Comparison of ENCODE assay signal across 8 mouse cellular contexts in genomic region chr11:102230006-102230741, GRCm38 (mm10). TPM values are rescaled to one million over a fixed set of nuclear protein-coding genes. Genes with fewer than 3 reads are reported as not detected.
DNase-seq lines count a peak whose midpoint lies in the region; ATAC-seq and TF ChIP-seq lines count a peak whose summit lies in the region.

Gene Hdac5 (minus strand): TSS chr11:102230166.

- TF ChIP-seq CTCF in kidney, postnatal 0 days (IDR thresholded peaks at IDR 0.05; ENCODE audit: low read depth) = peak; percentile 16; the same call in 1 of the 2 replicates

- H3K4me2 ChIP-seq in heart, embryonic 12.5 days = peak within 1 kb of the TSS; percentile 72
- peak within 1 kb of the TSS; percentile 88 for H3K4me2 ChIP-seq in kidney, postnatal 0 days (ENCODE audit: low read length)
- peak within 1 kb of the TSS; percentile 95 for H3K4me2 ChIP-seq in liver, embryonic 11.5 days
- peak within 1 kb of the TSS; percentile 88 for H3K4me2 ChIP-seq in stomach, embryonic 14.5 days (replicated peaks; ENCODE audit: low read depth, low read length)

- H3K4me1 ChIP-seq in heart, embryonic 12.5 days (replicated peaks) = peaks cover 41% of the 10 kb centered on the region
- H3K4me1 ChIP-seq in kidney, postnatal 0 days (replicated peaks; ENCODE audit: insufficient read depth, low read length) = peaks cover 13% of the 10 kb centered on the region; the same call in 1 of the 2 replicates
- peaks cover 28% of the 10 kb centered on the region for H3K4me1 ChIP-seq in liver, embryonic 11.5 days (replicated peaks; ENCODE audit: control insufficient read depth, insufficient read depth, low read length)
- peaks cover 38% of the 10 kb centered on the region for H3K4me1 ChIP-seq in stomach, embryonic 14.5 days (ENCODE audit: control insufficient read depth, insufficient read depth, low read length)

- no peaks in the 10 kb centered on the region for H3K27me3 ChIP-seq in heart, embryonic 12.5 days (replicated peaks)
- H3K27me3 ChIP-seq in kidney, postnatal 0 days (ENCODE audit: insufficient read depth, low read length) = no peaks in the 10 kb centered on the region
- peaks cover 12% of the 10 kb centered on the region; the same call in 1 of the 2 replicates for H3K27me3 ChIP-seq in liver, embryonic 11.5 days (replicated peaks; ENCODE audit: control insufficient read depth, insufficient read depth, low read length)
- H3K27me3 ChIP-seq in stomach, embryonic 14.5 days (ENCODE audit: control insufficient read depth, insufficient read depth, low read length) = no peaks in the 10 kb centered on the region

- H3K9ac ChIP-seq in heart, embryonic 12.5 days = peak within 1 kb of the TSS; percentile 94
- H3K9ac ChIP-seq in kidney, postnatal 0 days (ENCODE audit: low read depth, low read length) = peak within 1 kb of the TSS; percentile 94
- H3K9ac ChIP-seq in liver, embryonic 11.5 days (ENCODE audit: low read depth, low read length) = peak within 1 kb of the TSS; percentile 85
- H3K9ac ChIP-seq in stomach, embryonic 14.5 days (replicated peaks; ENCODE audit: low read depth, low read length) = peak within 1 kb of the TSS; percentile 81

- under 1% methylated on average over 49 of the region's 49 CpGs for WGBS in heart, embryonic 12.5 days
- WGBS in kidney, postnatal 0 days = 1% methylated on average over 43 of the region's 49 CpGs
- under 1% methylated on average over 49 of the region's 49 CpGs for WGBS in liver, embryonic 11.5 days
- WGBS in stomach, embryonic 14.5 days = under 1% methylated on average over 49 of the region's 49 CpGs

- ATAC-seq in erythroid progenitor cell, adult 5-6 weeks (replicated peaks; ENCODE audit: low FRiP score, poor library complexity, severe bottlenecking) = peak; percentile 97
- peak; percentile 93 for ATAC-seq in heart, embryonic 12.5 days (ENCODE audit: insufficient number of reproducible peaks, low FRiP score)
- ATAC-seq in kidney, postnatal 0 days (replicated peaks; ENCODE audit: low FRiP score, low read depth) = peak; percentile 90
- peak; percentile 94 for ATAC-seq in liver, embryonic 11.5 days (replicated peaks; ENCODE audit: low FRiP score)
- peak; percentile 80 for ATAC-seq in stomach, embryonic 14.5 days (ENCODE audit: insufficient number of reproducible peaks, insufficient read depth, low FRiP score, low read depth)

- DNase-seq in CD4-positive helper T cell, adult 2 months (ENCODE audit: low read depth, low spot score) = peak; percentile 98
- DNase-seq in brain, embryonic 18.5 days (ENCODE audit: low read depth, low spot score) = peak; percentile 97
- DNase-seq in kidney, postnatal 0 days (ENCODE audit: low spot score) = peak; percentile 98
- peak; percentile 99 for DNase-seq in liver, embryonic 11.5 days (ENCODE audit: low spot score)
- peak; percentile 99 for DNase-seq in naive thymus-derived CD4-positive, alpha-beta T cell, adult 2 months (ENCODE audit: low read depth)

- peak within 1 kb of the TSS; percentile 85 for H3K27ac ChIP-seq in heart, embryonic 12.5 days (ENCODE audit: poor library complexity, severe bottlenecking)
- peak within 1 kb of the TSS; percentile 73; the same call in 1 of the 2 replicates for H3K27ac ChIP-seq in kidney, postnatal 0 days
- peak within 1 kb of the TSS; percentile 68 for H3K27ac ChIP-seq in liver, embryonic 11.5 days (ENCODE audit: low read depth, low read length)
- peak within 1 kb of the TSS; percentile 80 for H3K27ac ChIP-seq in stomach, embryonic 14.5 days (ENCODE audit: low read length)

- H3K9me3 ChIP-seq in heart, embryonic 12.5 days (replicated peaks) = no peaks in the 10 kb centered on the region
- H3K9me3 ChIP-seq in kidney, postnatal 0 days (replicated peaks; ENCODE audit: low read length) = no peaks in the 10 kb centered on the region
- no peaks in the 10 kb centered on the region for H3K9me3 ChIP-seq in liver, embryonic 11.5 days (ENCODE audit: control insufficient read depth, low read length)
- H3K9me3 ChIP-seq in stomach, embryonic 14.5 days (ENCODE audit: control insufficient read depth, low read depth, low read length) = no peaks in the 10 kb centered on the region

- peak within 1 kb of the TSS; percentile 82 for H3K4me3 ChIP-seq in heart, embryonic 12.5 days
- H3K4me3 ChIP-seq in kidney, postnatal 0 days (replicated peaks; ENCODE audit: low read depth, low read length) = peak within 1 kb of the TSS; percentile 95
- H3K4me3 ChIP-seq in liver, embryonic 11.5 days (ENCODE audit: low read depth, low read length) = peak within 1 kb of the TSS; percentile 94
- peak within 1 kb of the TSS; percentile 92 for H3K4me3 ChIP-seq in stomach, embryonic 14.5 days (ENCODE audit: low read depth, low read length)

- H3K36me3 ChIP-seq in heart, embryonic 12.5 days = no peaks in the 10 kb centered on the region; the same call in 1 of the 2 replicates
- H3K36me3 ChIP-seq in kidney, postnatal 0 days (ENCODE audit: insufficient read depth, low read length) = no peaks in the 10 kb centered on the region
- H3K36me3 ChIP-seq in liver, embryonic 11.5 days (ENCODE audit: control insufficient read depth, insufficient read depth, low read length) = no peaks in the 10 kb centered on the region
- no peaks in the 10 kb centered on the region for H3K36me3 ChIP-seq in stomach, embryonic 14.5 days (ENCODE audit: control insufficient read depth, insufficient read depth, low read length)

RNA-seq across cellular contexts. Expression of gene Hdac5, which starts in this region (rescaled TPM):
- 11.9 and 36.9 TPM in 2 replicates for total RNA-seq in erythroid progenitor cell, adult 5-6 weeks (2015; ENCODE audit: low replicate concordance)
- total RNA-seq in erythroid progenitor cell, adult 5-6 weeks (2017; ENCODE audit: low replicate concordance) = 6.4 and 9.9 TPM in 2 replicates
- 92.2 and 95.9 TPM in 2 replicates for polyA plus RNA-seq in heart, embryonic 12.5 days (2016; fragmentation: Nextera tagmentation; extraction: Ambion mirVana)
- 38.1 and 39.3 TPM in 2 replicates for polyA plus RNA-seq in kidney, postnatal 0 days (2015; fragmentation: Nextera tagmentation; extraction: Ambion mirVana)
- polyA plus RNA-seq in liver, embryonic 11.5 days (2014; fragmentation: Nextera tagmentation; extraction: Ambion mirVana) = 23.8 and 26.0 TPM in 2 replicates
- 41.5 and 46.4 TPM in 2 replicates for polyA plus RNA-seq in stomach, embryonic 14.5 days (2014; fragmentation: Nextera tagmentation; extraction: Ambion mirVana)

Comparison
In these comparisons a context has a peak if more than half of its experiments do, and no peak if none do; other contexts are left out.
1. Peak in every context shown above with its lines: DNase-seq, ATAC-seq, H3K4me3 ChIP-seq and H3K27ac ChIP-seq.